Mouse (Mus musculus): Measurements from ENCODE around the gene Pbx1.

Pbx1 gene

DNA sequence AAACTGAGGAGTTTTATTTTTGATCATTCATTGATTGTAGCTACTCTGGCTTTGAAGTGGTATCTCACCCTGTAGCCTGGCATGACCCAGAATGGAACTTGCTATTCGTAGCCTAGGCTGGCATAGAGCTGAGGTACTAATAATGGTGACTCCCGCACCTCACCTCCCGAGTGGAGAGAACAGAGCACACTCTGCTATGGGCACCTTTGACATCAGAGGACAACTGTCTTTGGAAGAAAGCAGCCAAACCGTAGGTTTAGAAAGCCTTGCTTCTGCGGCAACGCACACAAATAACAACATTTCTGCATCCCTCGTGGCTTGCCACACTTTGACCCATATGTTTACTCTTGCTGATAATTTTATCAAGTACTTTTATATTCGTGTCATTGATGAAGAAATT is 132.9 kb downstream of the Pbx1 start:
- no peak for DNase-seq (ENCODE audit: low read depth)

DNA sequence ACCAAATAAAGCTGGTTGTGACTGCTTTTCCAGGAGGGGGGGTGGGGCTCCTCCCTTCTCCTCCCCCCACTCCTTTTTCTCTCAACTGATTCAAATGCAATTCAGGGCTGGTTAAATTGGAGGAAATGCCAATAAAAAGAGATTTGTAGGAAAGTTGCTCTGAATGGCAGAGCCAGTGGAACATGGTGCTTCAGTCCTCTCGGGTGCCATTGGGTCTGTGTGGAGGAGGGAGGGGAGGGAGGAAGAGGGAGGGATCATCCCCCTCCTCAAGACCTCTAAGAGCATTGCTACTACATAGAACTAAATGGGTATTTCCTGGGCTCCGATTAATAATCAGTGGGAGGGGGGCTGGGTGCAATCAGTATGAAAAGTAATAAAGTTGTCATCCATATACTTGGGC is 135.8 kb downstream of the Pbx1 start:
- DNase-seq (ENCODE audit: low read depth), result no peak

DNA sequence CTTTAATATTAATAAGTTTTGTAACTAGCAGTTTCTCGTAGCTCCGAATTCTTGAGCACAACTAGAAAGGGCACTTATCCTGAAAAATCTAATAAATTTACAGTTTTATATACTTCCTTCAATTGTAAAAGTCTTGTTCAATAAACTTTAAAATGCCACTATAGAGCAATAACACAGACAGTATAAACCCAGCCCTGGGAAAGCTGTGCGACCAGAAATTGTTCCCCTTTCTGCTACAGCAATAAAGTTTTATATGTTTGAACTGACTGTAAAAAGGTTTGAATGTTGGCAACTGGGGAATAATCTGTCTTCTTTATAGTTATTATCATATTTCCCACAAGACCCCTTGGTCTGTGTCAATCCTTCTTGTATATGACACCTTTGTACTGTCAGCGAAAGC is 136.3 kb downstream of the Pbx1 start:
- no peak for DNase-seq (ENCODE audit: low read depth)

DNA sequence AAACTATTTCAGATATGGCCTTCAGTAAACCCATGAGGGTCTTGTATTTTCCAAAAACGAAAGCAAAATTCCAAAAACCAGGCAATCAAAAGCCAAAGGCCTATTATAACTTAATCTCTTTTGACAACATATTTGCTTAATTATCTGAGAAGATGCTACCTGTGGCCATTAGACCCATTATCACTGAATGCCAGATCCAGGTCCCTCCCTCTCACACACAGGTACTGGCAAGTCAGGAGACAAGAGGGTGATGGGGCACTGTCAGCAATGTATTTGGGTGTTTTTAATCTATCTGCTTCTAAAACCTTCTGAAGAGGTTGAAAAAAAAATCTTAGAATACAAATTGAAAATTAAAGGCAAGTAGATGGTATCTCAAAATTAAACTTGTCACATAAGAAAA is 138.4 kb downstream of the Pbx1 start:
- no peak for DNase-seq (ENCODE audit: low read depth)

DNA sequence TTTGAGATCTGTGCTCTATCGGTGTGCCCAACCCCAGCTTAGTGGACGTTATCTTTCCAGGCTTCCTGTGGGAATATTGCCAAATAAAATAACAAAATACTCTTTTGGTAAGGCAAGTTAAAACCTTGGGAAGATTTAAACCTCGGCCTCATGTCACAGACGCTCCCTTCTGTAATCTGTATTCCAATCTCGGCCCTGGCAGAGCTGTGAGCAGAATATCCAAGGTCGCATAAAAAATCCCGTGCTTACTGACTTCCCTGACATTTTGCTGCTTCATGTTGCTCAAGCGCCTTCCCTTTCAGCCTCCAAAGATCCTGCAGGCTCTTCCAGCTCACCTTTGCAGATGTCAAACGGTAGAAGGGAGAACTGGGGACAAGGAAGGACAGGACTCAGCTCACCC is 140.0 kb downstream of the Pbx1 start:
- DNase-seq (ENCODE audit: low read depth), result no peak

DNA sequence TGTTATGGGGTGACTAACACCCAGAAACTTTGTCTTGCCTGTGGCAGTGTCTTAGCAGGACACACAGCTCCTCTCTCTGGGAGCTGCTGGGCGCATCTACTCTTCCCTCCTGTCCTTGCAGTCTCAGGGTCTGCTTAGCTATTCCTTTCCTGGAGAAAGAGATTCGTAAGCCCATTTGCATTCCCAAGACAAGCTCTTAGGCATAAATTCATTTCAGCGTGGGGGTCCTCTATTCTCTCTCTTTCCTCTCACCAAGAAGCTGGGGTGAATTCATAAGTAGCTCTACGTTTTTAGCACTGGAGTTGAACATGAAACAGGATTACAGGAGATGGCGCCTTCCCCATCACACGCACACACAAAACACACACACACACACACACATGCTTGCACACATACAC is 140.4 kb downstream of the Pbx1 start:
- DNase-seq (ENCODE audit: low read depth), result no peak

DNA sequence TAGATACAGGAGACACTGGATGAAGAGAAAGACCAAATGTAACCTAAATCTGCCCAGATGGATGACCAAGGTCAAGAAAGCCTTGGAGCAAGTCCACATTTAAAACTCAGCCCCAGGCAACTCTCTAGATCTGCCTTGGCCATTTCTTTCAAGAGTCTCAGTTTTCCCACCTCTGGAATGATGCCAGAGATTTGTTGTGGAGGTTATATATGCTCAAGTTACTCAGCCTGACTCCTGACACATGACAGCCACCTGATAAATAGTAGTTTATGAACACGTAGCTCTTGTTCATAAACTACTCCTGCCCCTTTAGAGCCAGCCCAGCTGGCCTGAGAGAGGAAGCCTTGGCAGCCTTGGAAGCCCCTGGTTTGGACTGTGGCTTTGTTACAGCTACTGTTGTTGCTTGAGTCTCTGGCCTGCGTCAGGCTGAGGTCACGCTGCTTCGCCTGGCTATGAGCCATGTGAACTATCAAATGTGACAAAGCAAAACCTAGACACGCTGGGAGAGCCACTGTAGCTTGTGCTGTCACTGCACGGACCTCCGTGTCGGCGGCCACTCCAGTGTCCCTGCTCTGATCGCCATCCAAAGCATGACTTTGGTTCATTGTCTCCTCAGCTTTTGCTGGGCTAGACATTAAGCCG is 140.9 kb downstream of the Pbx1 start:
- DNase-seq (ENCODE audit: low read depth), result no peak

DNA sequence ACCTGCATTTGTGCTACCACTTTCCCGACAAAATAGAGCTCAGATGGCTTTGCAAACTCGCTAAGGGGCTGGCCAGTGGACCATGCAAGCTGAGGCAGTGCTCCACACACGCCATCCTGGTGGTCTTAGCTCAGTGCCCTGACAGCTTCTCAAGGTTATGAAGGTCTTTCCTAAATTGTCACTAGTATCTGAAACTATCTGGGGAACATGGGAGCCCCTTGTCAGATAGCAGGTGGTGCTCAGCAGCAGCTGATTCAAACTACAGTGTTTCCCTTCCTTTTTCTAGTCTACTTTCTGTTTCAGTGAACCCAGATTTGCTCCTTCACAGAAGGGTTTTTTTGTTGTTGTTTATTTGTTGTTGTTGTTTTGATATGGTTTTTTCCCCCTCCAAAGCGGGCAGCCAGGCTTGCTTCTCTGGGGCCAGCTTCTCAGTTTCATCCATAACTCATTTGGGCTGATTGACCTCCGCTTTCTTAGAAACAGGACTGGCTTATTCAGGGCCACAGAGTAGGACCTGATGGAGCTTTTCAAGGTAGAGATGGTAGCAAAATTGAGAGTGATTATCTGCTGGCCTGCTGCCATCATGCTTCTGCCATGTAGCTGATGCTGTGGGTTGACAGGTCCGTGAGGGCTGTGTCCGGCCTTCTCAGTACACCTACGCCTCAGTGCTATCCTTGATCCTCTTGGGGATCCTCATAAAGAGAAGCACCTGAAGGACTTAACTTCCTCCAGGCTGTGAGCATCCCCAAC is 141.7 kb downstream of the Pbx1 start:
- DNase-seq (ENCODE audit: low read depth), result no peak

DNA sequence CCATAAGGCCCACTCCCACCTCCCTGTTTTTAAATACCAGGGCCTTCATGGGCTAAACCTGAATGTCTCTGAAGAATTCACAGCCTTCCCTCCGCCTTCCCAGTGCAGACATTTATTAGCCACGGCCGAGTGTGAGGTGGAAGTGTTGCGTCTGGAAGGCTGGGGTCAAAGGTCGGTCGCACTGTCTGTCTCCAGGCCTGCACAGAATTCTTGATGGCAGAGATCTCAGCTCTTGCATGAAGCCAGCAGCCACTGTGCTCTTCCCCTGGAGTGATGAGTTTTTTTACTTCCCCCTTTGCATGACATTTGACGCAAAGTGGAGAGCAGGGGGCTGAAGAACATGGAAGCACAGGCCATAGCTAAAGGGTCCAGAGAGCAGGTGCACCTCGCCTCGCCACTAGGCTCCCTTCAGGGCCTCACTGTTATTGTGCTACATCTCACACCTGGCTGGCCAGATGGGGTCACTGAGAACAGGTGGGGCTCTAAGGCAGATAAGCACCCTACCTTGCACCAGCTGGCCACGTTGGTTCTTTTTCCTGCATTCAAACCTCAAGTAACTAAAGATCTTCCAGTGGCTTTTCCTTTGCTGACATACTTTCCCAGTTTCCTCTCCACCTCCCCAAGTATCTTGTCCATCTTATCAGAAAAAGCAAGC is 143.1 kb downstream of the Pbx1 start:
- no peak for DNase-seq (ENCODE audit: low read depth)

DNA sequence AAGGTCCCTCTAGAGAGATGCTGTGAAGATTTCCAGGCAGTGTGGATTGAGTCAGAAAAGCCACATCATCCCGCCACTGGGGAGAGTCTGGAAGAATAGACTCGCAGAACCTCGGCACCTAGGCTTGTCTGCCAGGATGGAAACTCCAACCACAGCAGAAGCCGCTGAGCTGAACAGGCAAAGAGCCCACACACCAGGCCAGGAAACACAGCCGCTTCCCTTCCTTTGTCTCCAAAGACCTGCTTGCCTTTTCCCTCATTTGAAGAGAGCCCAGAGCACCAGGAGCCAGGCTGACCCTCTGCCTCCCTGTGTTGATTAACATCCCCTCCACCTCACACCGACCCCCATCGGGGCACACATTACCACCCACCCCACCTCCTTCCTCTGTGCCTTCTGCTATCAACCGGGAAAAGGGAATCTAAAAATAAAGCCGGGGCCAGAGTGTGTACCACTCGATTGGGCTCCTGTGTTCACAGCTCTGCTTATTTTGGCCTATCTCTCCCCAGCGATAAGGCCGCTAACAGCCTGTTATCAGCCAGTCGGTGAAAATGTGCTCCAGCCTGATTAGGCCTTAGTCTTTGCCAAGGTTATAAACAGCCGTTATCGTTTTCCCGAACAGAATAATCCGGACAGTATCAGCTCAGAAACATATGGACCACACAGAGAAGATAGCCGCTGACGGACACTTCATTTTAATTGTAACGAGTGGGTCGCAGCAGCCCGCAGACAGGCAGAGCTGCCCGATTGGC is 144.1 kb downstream of the Pbx1 start:
- no peak for DNase-seq (ENCODE audit: low read depth)

DNA sequence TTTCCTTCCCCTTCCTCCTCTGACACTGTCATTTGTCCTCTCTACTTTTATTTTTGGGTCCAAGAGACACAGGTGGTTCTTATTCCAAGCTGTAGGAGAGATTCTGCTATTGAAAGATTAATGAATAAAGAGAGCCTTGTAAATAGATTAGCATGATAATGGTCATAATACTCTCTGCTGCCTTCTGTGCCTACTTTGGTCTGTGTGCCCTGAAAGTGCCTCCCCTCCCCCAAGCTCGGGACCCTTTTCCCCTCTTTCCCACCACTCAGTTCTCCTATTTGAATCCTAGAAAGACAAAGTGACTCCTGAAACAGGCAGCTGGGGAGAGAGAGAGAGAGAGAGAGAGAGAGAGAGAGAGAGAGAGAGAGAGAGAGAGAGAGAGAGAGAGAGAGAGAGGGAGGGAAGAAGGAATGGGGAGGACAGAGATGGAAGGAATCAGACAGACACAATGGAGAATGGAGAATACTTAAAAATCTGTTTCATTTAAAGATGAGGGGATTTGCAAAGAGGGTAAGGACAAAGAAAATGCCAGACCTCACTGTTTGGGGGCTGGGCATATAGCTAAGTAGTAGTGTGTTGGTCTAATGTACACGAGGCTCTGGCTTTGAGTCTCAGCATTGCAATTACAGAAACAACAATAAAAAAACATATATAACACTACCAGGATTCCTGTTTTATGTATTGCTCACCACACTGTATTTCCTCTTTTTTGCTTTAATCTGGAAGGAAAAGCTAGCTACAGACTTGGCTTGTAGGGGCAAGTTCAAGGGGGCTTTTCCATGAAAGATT is 145.0 kb downstream of the Pbx1 start:
- no peak for DNase-seq (ENCODE audit: low read depth)

DNA sequence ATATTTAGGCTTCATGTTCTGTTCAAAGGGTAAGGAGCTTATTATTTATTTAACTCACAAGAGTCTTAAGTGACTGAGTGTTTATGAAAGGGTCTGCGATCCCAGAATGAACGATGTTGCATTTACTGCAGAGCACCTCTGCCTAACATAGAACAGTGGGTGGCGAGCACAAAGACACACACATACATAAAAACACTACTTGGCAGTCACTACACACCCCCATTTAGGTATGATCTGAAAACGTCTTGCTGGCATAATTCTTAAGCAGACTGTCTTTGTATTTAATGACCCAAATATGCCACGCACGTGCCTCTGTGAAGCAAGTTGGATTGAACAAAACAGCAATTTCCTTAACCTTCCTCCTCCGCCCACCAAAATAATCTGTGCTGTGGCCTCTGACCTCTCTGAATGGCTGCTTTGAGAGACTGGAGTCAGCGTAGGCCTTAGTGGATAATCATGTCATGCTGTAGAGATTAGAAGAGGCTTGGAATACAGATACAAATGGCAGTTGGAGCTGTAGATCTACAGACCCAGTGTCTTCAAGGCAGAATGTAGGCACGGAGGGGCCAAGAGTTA is 147.4 kb downstream of the Pbx1 start:
- no peak for DNase-seq (ENCODE audit: low read depth)

DNA sequence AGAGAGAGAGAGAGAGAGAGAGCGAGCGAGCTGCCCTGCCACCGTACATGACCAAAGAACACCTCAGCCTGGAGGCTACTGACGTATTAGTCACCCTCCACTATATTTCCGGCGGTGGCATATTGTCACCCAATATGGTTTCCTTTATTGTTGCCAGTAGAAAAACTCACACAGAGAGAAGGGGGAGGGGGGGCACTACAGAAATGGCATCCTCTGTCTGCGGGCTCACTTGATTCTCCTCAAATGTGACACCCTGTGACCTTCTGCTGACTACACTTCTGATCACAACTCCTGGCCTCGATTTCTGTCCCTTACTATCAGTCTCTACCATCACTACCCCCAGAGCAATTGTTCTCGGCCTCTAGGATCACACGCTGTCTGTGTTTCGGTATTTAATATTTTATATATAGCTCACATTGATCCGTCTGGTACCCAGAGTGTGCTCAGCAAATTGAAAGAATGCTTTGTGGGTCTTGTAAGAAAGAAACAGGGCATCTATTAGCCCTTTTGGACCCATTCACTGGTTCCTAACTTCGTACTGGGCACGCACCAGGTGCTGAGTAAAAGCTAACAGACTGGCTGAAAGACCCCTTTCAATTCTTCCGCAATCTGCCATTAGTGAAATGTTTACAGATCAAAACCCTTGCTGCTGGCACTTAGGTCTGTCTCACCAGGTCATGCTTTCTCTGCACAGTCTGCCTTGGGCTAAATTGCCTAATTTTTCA is 148.1 kb downstream of the Pbx1 start:
- DNase-seq (ENCODE audit: low read depth), result no peak

DNA sequence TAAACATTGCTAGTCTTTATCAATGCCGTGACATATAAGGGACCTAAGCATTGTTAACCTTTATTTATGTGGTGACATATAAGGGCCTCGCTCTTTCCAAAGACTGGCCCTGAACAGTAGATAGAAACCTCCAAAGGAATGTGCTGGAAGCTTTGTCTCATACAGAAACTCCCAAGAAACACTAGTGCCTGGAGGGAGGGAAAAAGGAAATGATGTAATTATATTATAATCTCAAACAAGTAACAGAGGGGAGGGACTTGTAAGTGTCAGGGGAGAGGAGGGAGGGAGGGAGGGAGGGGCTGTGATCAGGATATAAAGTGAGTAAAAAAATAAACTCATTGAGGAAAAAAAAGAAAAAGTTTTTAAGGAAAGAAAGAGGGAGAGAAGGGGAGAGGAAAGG is 148.6 kb downstream of the Pbx1 start:
- DNase-seq (ENCODE audit: low read depth), result no peak

DNA sequence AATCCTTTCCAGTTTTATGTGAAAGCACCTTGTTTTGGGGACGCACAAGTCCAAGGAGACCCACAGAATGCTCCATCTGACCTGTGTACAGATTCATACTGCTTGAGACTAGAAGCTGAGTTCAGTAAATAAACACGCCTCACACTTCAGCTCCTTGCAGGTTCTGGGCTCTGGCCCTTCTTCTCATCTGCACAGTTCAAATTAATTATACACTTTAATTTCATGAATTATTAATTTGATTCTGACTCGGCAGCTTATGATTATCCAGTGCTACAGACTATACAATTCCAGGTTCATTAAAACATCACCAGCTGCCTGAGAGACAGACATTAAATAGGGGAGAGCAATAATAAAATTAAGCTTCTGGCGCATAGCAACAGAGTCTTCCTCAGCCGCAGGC is 156.4 kb downstream of the Pbx1 start:
- DNase-seq (ENCODE audit: low read depth), result no peak

DNA sequence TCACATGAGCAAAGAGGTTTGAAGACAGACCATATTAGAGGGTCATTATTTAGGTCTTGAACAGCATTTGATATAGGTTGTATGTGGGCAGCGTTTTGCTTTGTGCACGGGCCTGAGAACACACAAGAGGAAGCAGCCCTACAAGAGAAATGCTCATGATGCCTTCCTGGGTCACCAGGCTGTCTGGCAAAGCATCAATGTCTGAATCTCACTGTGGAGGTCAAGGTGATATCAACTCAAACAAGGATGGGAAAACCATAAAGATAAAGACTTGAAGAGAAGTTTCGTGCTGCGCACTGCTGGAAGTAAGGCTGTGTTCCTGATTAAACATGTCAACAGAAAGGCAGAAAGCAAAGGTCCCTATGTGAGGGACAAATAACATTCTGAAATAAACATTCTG is 157.8 kb downstream of the Pbx1 start:
- no peak for DNase-seq (ENCODE audit: low read depth)

DNA sequence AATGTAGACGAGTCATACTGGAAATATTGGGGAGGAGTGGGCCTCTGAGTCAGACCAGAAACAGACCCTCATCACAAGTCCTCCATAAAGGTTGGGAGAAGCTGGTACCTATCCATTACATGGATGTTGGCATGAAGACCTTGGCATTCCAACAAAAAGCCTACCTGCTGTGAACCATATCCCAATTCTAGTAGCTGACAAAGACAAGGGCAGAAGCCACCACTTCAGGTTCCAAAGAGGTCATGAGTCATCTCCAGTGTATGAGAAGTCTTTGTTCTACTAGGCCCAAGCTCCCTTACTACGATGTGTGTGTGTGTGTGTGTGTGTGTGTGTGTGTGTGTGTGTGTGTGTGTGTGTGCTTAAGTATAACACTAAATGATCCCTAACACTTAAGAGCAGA is 160.0 kb downstream of the Pbx1 start:
- no peak for DNase-seq (ENCODE audit: low read depth)

DNA sequence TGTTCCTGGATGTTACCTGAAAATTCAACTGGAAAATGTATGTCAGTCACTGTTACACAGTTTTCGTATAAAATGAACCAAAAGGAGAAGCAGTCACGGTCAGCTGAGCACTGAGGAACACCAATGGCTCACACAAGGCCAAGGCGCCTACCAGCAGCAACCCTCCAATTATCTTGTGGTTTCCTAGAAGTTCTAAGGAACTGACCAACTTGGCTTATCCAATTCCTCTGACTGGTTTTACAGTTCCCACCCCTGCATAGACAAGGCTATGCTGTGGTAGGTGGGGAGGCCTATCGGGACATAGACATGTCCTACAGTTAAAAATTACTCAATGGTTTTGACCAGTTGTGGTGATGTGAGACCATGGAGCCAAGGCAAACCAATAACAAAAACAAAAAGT is 160.9 kb downstream of the Pbx1 start:
- no peak for DNase-seq (ENCODE audit: low read depth)

DNA sequence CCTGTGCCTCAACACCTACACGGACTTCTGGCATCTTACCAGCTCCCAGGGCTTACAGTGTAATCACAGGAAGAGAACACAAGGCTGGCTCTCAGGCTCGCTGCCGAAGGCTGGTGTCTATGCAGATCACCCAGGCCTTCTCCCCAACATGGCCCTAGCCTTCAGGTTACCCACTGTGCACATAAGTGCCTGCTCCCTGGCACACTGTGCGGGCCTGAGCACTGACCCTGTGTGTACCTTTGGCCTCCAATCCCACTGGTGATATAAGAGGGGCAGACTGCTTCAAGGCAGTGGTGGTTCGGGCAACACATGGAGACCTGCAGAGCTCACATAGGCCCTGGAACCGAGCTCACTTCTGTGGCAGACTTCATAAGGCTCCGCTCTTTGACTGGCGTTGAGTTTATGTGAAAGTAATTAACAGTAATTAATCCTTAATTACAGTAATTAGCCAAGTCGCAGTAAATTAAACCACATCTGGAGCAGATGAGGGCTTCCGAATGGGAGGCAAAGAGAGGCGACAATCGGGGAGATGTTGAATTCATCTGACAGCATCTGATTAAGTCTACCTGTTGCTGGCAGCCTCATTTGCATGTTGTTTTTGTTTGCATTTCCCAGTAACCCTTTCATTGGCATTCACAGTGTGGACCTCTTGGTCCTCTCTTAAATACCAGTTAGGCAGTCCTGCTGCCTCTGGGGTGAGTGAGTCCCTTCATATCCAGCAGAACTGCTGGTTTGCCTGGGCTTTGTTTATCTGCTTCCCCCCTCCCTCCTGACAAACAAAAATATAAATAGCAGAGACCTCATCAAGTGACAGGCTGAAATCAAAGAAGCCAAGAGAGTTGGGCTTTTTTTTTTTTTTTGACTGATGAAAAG is 163.1 kb downstream of the Pbx1 start:
- no peak for DNase-seq (ENCODE audit: low read depth)

DNA sequence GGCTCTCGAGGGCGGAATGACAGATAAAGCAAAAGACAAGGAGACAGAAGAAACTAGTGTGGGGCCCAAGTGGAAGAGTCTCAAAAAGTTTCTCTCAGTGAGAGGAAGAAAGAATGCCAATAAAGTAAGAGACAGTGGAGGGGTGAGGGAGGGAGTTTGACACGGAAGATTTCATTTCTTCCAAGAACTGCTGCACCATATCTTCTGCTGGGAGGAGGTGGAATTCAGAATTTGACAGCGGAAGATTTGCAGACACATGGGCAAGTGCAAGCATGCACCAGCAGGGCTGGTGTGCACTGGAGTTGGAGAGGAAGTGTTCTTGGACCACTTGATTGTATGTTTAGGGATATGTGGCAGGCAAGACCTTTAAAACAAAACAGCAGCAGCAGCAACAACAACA is 163.8 kb downstream of the Pbx1 start:
- DNase-seq (ENCODE audit: low read depth), result no peak
